Mouse (Mus musculus): ENCODE results near the gene Cdk2ap2. TPM values are rescaled to one million over a fixed set of nuclear protein-coding genes. Genes with fewer than 3 reads are reported as not detected.
A peak's percentile ranks its signal among the peaks of the same experiment; 100 is the strongest.
"Not testable (repeated sequence)": the region's sequence is repeated elsewhere in the genome, so short reads cannot be mapped to it uniquely, and the experiment has no call there.

The Cdk2ap2 gene
- total and polyA plus RNA-seq, 2 experiments from 2014 or later: 46.8 to 67.3 TPM

GRCm38 (mm10) chr19:4131768-4132167 is 34.8 kb downstream of the Cdk2ap2 start:
- WGBS: 84% methylated on average over 2 of the region's 2 CpGs
- TF ChIP-seq CTCF (IDR thresholded peaks at IDR 0.05; ENCODE audit: low read depth): no peak
- no peak for TF ChIP-seq EP300 (IDR thresholded peaks at IDR 0.05; ENCODE audit: low read depth)
- Histone ChIP-seq H3K4me3 (ENCODE audit: low read depth, low read length) (no peak overlapping the region), H3K9me3 (replicated peaks; ENCODE audit: control insufficient read depth, low read length) (no peaks in the 10 kb centered on the region), H3K36me3 (replicated peaks; ENCODE audit: control insufficient read depth, insufficient read depth, low read length) (peaks cover 42% of the 10 kb centered on the region), H3K27ac (ENCODE audit: low read depth) (no peak overlapping the region), H3K4me2 (ENCODE audit: low read depth, low read length) (no peak overlapping the region), H3K9ac (replicated peaks; ENCODE audit: low read depth, low read length) (no peak overlapping the region), H3K27me3 (ENCODE audit: control insufficient read depth, insufficient read depth, low read length) (no peaks in the 10 kb centered on the region), H3K4me1 (ENCODE audit: control insufficient read depth, insufficient read depth) (peaks cover 7% of the 10 kb centered on the region; the same call in 1 of the 2 replicates)
- DNase-seq (ENCODE audit: low spot score) (no peak), ATAC-seq (ENCODE audit: insufficient read depth, low read depth) (no peak)

GRCm38 (mm10) chr19:4134354-4134753 is 37.4 kb downstream of the Cdk2ap2 start:
- ATAC-seq (ENCODE audit: insufficient read depth, low read depth) (no peak), DNase-seq (ENCODE audit: low spot score) (no peak)
- no peak overlapping the region for H3K4me2 ChIP-seq (ENCODE audit: low read depth, low read length)
- peaks cover 2% of the 10 kb centered on the region; the same call in 1 of the 2 replicates for H3K4me1 ChIP-seq (ENCODE audit: control insufficient read depth, insufficient read depth)
- H3K9ac ChIP-seq (replicated peaks; ENCODE audit: low read depth, low read length): no peak overlapping the region
- WGBS: 74% methylated on average over 4 of the region's 4 CpGs
- no peak overlapping the region for H3K4me3 ChIP-seq (ENCODE audit: low read depth, low read length)
- H3K36me3 ChIP-seq (replicated peaks; ENCODE audit: control insufficient read depth, insufficient read depth, low read length): peaks cover 26% of the 10 kb centered on the region
- no peak overlapping the region for H3K27ac ChIP-seq (ENCODE audit: low read depth)
- no peaks in the 10 kb centered on the region for H3K9me3 ChIP-seq (replicated peaks; ENCODE audit: control insufficient read depth, low read length)
- H3K27me3 ChIP-seq (ENCODE audit: control insufficient read depth, insufficient read depth, low read length): no peaks in the 10 kb centered on the region
- TF ChIP-seq CTCF (IDR thresholded peaks at IDR 0.05; ENCODE audit: low read depth) (no peak), EP300 (IDR thresholded peaks at IDR 0.05; ENCODE audit: low read depth) (no peak)

- not testable (repeated sequence) for H3K9ac ChIP-seq (replicated peaks; ENCODE audit: low read depth, low read length); DNase-seq (ENCODE audit: low spot score); H3K9me3 ChIP-seq (replicated peaks; ENCODE audit: control insufficient read depth, low read length); H3K4me2 ChIP-seq (ENCODE audit: low read depth, low read length); H3K27ac ChIP-seq (ENCODE audit: low read depth); H3K27me3 ChIP-seq (ENCODE audit: control insufficient read depth, insufficient read depth, low read length); H3K4me3 ChIP-seq (ENCODE audit: low read depth, low read length); H3K4me1 ChIP-seq (ENCODE audit: control insufficient read depth, insufficient read depth); ATAC-seq (ENCODE audit: insufficient read depth, low read depth)
- H3K36me3 ChIP-seq (replicated peaks; ENCODE audit: control insufficient read depth, insufficient read depth, low read length): peaks cover 26% of the 10 kb centered on the region
- WGBS: 83% methylated on average over 6 of the region's 6 CpGs
These were observed 38.4 kb downstream of the Cdk2ap2 start for GRCm38 (mm10) chr19:4135229-4135962.

- not testable (repeated sequence) for H3K9ac ChIP-seq (replicated peaks; ENCODE audit: low read depth, low read length); H3K4me2 ChIP-seq (ENCODE audit: low read depth, low read length); H3K4me1 ChIP-seq (ENCODE audit: control insufficient read depth, insufficient read depth); H3K27ac ChIP-seq (ENCODE audit: low read depth); H3K27me3 ChIP-seq (ENCODE audit: control insufficient read depth, insufficient read depth, low read length); H3K4me3 ChIP-seq (ENCODE audit: low read depth, low read length); H3K9me3 ChIP-seq (replicated peaks; ENCODE audit: control insufficient read depth, low read length); DNase-seq (ENCODE audit: low spot score)
- ATAC-seq (ENCODE audit: insufficient read depth, low read depth): peak; percentile 52; the same call in 1 of the 2 replicates
- 10% methylated on average over 8 of the region's 8 CpGs for WGBS
- H3K36me3 ChIP-seq (replicated peaks; ENCODE audit: control insufficient read depth, insufficient read depth, low read length): peaks cover 24% of the 10 kb centered on the region
- peak; percentile 38 for TF ChIP-seq CTCF (IDR thresholded peaks at IDR 0.05; ENCODE audit: low read depth)
These were observed 39.0 kb downstream of the Cdk2ap2 start for GRCm38 (mm10) chr19:4135963-4136345.

GRCm38 (mm10) chr19:4136463-4136862 is 39.5 kb downstream of the Cdk2ap2 start:
- no peak overlapping the region for H3K4me3 ChIP-seq (ENCODE audit: low read depth, low read length)
- no peak overlapping the region for H3K4me2 ChIP-seq (ENCODE audit: low read depth, low read length)
- no peak for ATAC-seq (ENCODE audit: insufficient read depth, low read depth)
- H3K9me3 ChIP-seq (replicated peaks; ENCODE audit: control insufficient read depth, low read length): no peaks in the 10 kb centered on the region
- H3K4me1 ChIP-seq (ENCODE audit: control insufficient read depth, insufficient read depth): no peaks in the 10 kb centered on the region
- DNase-seq (ENCODE audit: low spot score): no peak
- H3K9ac ChIP-seq (replicated peaks; ENCODE audit: low read depth, low read length): no peak overlapping the region
- H3K36me3 ChIP-seq (replicated peaks; ENCODE audit: control insufficient read depth, insufficient read depth, low read length): peaks cover 19% of the 10 kb centered on the region
- WGBS: 76% methylated on average over 5 of the region's 5 CpGs
- H3K27me3 ChIP-seq (ENCODE audit: control insufficient read depth, insufficient read depth, low read length): no peaks in the 10 kb centered on the region
- no peak overlapping the region for H3K27ac ChIP-seq (ENCODE audit: low read depth)
- TF ChIP-seq EP300 (IDR thresholded peaks at IDR 0.05; ENCODE audit: low read depth) (no peak), CTCF (IDR thresholded peaks at IDR 0.05; ENCODE audit: low read depth) (no peak)

GRCm38 (mm10) chr19:4137913-4138312 is 40.9 kb downstream of the Cdk2ap2 start:
- Histone ChIP-seq H3K4me3 (ENCODE audit: low read depth, low read length) (no peak overlapping the region), H3K36me3 (replicated peaks; ENCODE audit: control insufficient read depth, insufficient read depth, low read length) (peaks cover 4% of the 10 kb centered on the region), H3K9me3 (replicated peaks; ENCODE audit: control insufficient read depth, low read length) (no peaks in the 10 kb centered on the region), H3K9ac (replicated peaks; ENCODE audit: low read depth, low read length) (no peak overlapping the region), H3K4me2 (ENCODE audit: low read depth, low read length) (no peak overlapping the region), H3K4me1 (ENCODE audit: control insufficient read depth, insufficient read depth) (no peaks in the 10 kb centered on the region), H3K27ac (ENCODE audit: low read depth) (no peak overlapping the region), H3K27me3 (ENCODE audit: control insufficient read depth, insufficient read depth, low read length) (no peaks in the 10 kb centered on the region)
- ATAC-seq (ENCODE audit: insufficient read depth, low read depth): no peak
- TF ChIP-seq EP300 (IDR thresholded peaks at IDR 0.05; ENCODE audit: low read depth) (no peak), CTCF (IDR thresholded peaks at IDR 0.05; ENCODE audit: low read depth) (no peak)
- 82% methylated on average over 5 of the region's 5 CpGs for WGBS
- no peak for DNase-seq (ENCODE audit: low spot score)

All from heart, postnatal 0 days (tissue).